Mouse (Mus musculus) embryonic facial prominence, embryonic 14.5 days (tissue): ENCODE measurements at regions not wholly inside any gene's neighbourhood (a gene's known extent, or its start where the extent isn't known, plus 50 kb on each side); places are given as distances from the start of the nearest gene placed in this dataset.

ENCODE experiments used
- ATAC-seq: fragments of 200-750 bp; cut with Nextera tagmentation; 2 replicates; pipeline ENCODE4 v1.8.0; 2017; ENCODE audit warnings: low read depth, moderate number of reproducible peaks, moderate TSS enrichment
- DNase-seq: peaks from one replicate; pipeline ENCODE4 v3.0.0-alpha.2; 2015; ENCODE audit warnings: low spot score
- H3K27ac ChIP-seq: fragments of 300-500 bp; sonication (generic); replicated peaks from 2 replicates; pipeline ENCODE4 v1.5.1; 2014; ENCODE audit warnings: low read depth, mild to moderate bottlenecking, low read length, moderate library complexity
- H3K27me3 ChIP-seq: fragments of 300-500 bp; sonication (generic); replicated peaks from 2 replicates; pipeline ENCODE4 v1.6.1; 2014; ENCODE audit warnings: low read length; ENCODE audit not compliant: control insufficient read depth, insufficient read depth
- H3K36me3 ChIP-seq: fragments of 300-500 bp; sonication (generic); 2 replicates; pipeline ENCODE4 v1.6.1; 2014; ENCODE audit warnings: low read length, mixed read lengths; ENCODE audit not compliant: control insufficient read depth, insufficient read depth
- H3K4me1 ChIP-seq: fragments of 300-500 bp; sonication (generic); 2 replicates; pipeline ENCODE4 v1.6.1; 2014; ENCODE audit warnings: antibody characterized with exemption, low read length; ENCODE audit not compliant: control insufficient read depth, insufficient read depth
- H3K4me2 ChIP-seq: fragments of 300-500 bp; sonication (generic); 2 replicates; pipeline ENCODE4 v1.6.1; 2014; ENCODE audit warnings: low read depth, mild to moderate bottlenecking, low read length, moderate library complexity, mixed read lengths
- H3K4me3 ChIP-seq: fragments of 300-500 bp; sonication (generic); 2 replicates; pipeline ENCODE4 v1.5.1; 2014; ENCODE audit warnings: low read depth, mild to moderate bottlenecking, low read length
- H3K9ac ChIP-seq: fragments of 300-500 bp; sonication (generic); 2 replicates; pipeline ENCODE4 v1.6.1; 2014; ENCODE audit warnings: low read depth, mild to moderate bottlenecking, low read length, moderate library complexity, mixed read lengths
- H3K9me3 ChIP-seq: fragments of 300-500 bp; sonication (generic); 2 replicates; pipeline ENCODE4 v1.6.1; 2016; ENCODE audit warnings: low read length; ENCODE audit not compliant: control insufficient read depth
- WGBS: fragments of 180-500 bp; shearing (Covaris S2); extraction: QIAGEN DNeasy Blood & Tissue Kit; methylation state at CpG from one replicate; pipeline ENCODE4 v1.1.7; 2014; 5-methylcytosine and 5-hydroxymethylcytosine counted together

- 67% methylated on average over 1 of the region's 1 CpGs for WGBS
- ATAC-seq, result no peak
- H3K27ac ChIP-seq, result no peak overlapping the region
- no peak overlapping the region for H3K4me3 ChIP-seq
- H3K9me3 ChIP-seq, result no peaks in the 10 kb centered on the region
- no peaks in the 10 kb centered on the region for H3K4me1 ChIP-seq
- H3K27me3 ChIP-seq, result no peaks in the 10 kb centered on the region
- no peak for DNase-seq
- no peak overlapping the region for H3K4me2 ChIP-seq
- H3K9ac ChIP-seq, result no peak overlapping the region
- no peaks in the 10 kb centered on the region for H3K36me3 ChIP-seq
Measured at GRCm38 (mm10) chr1:105093012-105093411, 263.5 kb downstream of the Rnf152 start.

GRCm38 (mm10) chr1:105092309-105092904, 264.1 kb downstream of the Rnf152 start:
- no peak for ATAC-seq
- H3K4me3 ChIP-seq, result no peak overlapping the region
- H3K4me1 ChIP-seq, result no peaks in the 10 kb centered on the region
- no peak overlapping the region for H3K4me2 ChIP-seq
- peak; percentile 27 for DNase-seq
- no peak overlapping the region for H3K9ac ChIP-seq
- WGBS, result 19% methylated on average over 6 of the region's 6 CpGs
- no peaks in the 10 kb centered on the region for H3K27me3 ChIP-seq
- no peaks in the 10 kb centered on the region for H3K36me3 ChIP-seq
- no peaks in the 10 kb centered on the region for H3K9me3 ChIP-seq
- no peak overlapping the region for H3K27ac ChIP-seq

GRCm38 (mm10) chr1:105088765-105089520, 267.6 kb downstream of the Rnf152 start:
- no peaks in the 10 kb centered on the region for H3K4me1 ChIP-seq
- H3K4me3 ChIP-seq, result no peak overlapping the region
- no peak overlapping the region for H3K4me2 ChIP-seq
- no peaks in the 10 kb centered on the region for H3K27me3 ChIP-seq
- no peak for DNase-seq
- H3K36me3 ChIP-seq, result no peaks in the 10 kb centered on the region
- ATAC-seq, result no peak
- H3K9me3 ChIP-seq, result no peaks in the 10 kb centered on the region
- 74% methylated on average over 7 of the region's 7 CpGs for WGBS
- no peak overlapping the region for H3K9ac ChIP-seq
- no peak overlapping the region for H3K27ac ChIP-seq

DNA sequence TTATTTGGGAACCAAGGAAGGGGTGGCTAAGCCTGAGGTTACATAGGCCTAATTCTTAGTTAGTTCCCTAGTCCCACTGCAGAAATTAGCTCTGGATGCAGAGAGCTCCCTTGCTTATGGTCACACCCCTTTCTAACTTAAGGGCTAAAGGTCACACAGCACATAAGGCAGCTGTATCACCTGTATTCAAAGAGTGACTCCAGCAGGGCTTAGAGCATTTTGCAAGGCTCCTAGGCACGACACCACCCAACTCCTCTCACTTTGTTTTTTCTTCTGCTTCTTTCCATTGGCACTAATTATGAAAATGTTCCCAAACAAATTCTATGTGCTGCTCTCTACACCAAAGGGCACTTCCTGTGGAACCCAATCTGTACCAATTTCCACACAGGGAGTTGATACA, 268.9 kb downstream of the Rnf152 start:
- 77% methylated on average over 1 of the region's 1 CpGs for WGBS
- DNase-seq (no peak), ATAC-seq (no peak)
- Histone ChIP-seq H3K27ac (no peak overlapping the region), H3K36me3 (no peaks in the 10 kb centered on the region), H3K4me1 (no peaks in the 10 kb centered on the region), H3K9ac (no peak overlapping the region), H3K4me2 (no peak overlapping the region), H3K4me3 (no peak overlapping the region), H3K9me3 (no peaks in the 10 kb centered on the region), H3K27me3 (no peaks in the 10 kb centered on the region)

DNA sequence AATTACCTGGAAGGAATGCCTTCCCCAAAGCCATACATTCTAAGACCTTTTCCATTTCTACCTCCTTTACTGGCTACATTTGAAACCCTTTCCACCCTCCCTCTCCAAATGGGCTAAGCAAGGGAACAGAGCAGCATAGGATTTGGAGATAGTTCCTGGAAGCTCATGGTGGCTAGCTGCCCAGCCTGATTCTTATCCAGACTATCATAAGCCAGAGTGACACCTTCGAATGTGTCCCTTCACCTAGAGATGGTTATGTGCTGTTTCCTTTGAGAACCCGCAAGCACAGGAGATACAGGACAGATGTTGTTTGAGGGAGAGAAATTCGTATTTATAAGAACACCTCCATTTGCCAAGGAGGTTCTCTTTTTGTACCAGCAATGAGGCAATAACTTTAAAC, 272.0 kb downstream of the Rnf152 start:
- Histone ChIP-seq H3K4me1 (no peaks in the 10 kb centered on the region), H3K9ac (no peak overlapping the region), H3K4me2 (no peak overlapping the region), H3K27me3 (no peaks in the 10 kb centered on the region), H3K4me3 (no peak overlapping the region), H3K9me3 (no peaks in the 10 kb centered on the region), H3K27ac (no peak overlapping the region), H3K36me3 (no peaks in the 10 kb centered on the region)
- DNase-seq (no peak), ATAC-seq (no peak)
- 94% methylated on average over 3 of the region's 3 CpGs for WGBS

DNA sequence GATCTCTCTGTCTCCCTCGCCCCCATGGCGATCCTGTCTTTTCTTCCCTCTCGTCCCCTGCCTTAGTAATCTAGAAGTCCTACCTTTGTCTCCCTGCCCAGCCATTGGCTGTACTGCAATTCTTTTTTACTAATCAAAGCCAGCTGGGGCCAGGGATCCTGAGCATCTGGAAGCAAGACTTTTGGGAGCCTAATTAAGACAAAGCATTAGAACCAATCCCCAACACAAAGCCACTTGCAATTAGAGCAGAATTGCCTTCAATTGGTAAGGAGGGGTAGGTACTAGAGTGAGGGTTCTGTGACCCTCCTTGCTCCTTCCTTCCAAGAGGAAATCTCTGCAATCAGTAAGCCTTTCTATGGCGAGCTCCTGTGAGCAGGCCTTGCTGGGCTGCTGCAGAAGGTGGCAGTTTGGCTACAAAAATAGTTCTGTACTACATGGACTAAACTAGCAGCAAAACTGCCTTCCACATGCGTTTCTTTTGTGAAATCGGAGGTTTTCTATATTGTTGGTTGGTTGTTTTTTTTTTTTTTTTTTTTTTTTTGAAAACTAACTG, 272.9 kb downstream of the Rnf152 start:
- Histone ChIP-seq H3K4me1 (no peaks in the 10 kb centered on the region), H3K36me3 (no peaks in the 10 kb centered on the region), H3K27me3 (no peaks in the 10 kb centered on the region), H3K27ac (no peak overlapping the region), H3K4me3 (no peak overlapping the region), H3K9ac (no peak overlapping the region), H3K4me2 (no peak overlapping the region), H3K9me3 (no peaks in the 10 kb centered on the region)
- WGBS, result 53% methylated on average over 6 of the region's 6 CpGs
- ATAC-seq (no peak), DNase-seq (no peak)

- 71% methylated on average over 2 of the region's 2 CpGs for WGBS
- H3K27me3 ChIP-seq, result no peaks in the 10 kb centered on the region
- H3K27ac ChIP-seq, result no peak overlapping the region
- H3K9ac ChIP-seq, result no peak overlapping the region
- no peak overlapping the region for H3K4me3 ChIP-seq
- ATAC-seq, result no peak
- no peak overlapping the region for H3K4me2 ChIP-seq
- H3K4me1 ChIP-seq, result no peaks in the 10 kb centered on the region
- no peaks in the 10 kb centered on the region for H3K9me3 ChIP-seq
- DNase-seq, result no peak
- no peaks in the 10 kb centered on the region for H3K36me3 ChIP-seq
Measured at GRCm38 (mm10) chr1:105082823-105083550, 273.5 kb downstream of the Rnf152 start.

GRCm38 (mm10) chr1:105081942-105082341, 274.6 kb downstream of the Rnf152 start:
- DNase-seq (no peak), ATAC-seq (no peak)
- no peak overlapping the region for H3K4me2 ChIP-seq
- no peak overlapping the region for H3K9ac ChIP-seq
- H3K36me3 ChIP-seq, result no peaks in the 10 kb centered on the region
- WGBS, result 42% methylated on average over 2 of the region's 2 CpGs
- no peak overlapping the region for H3K27ac ChIP-seq
- H3K27me3 ChIP-seq, result no peaks in the 10 kb centered on the region
- no peaks in the 10 kb centered on the region for H3K4me1 ChIP-seq
- H3K4me3 ChIP-seq, result no peak overlapping the region
- H3K9me3 ChIP-seq, result no peaks in the 10 kb centered on the region
